Mouse (Mus musculus) kidney, embryonic 15.5 days (tissue): ENCODE data around the gene Sat2. TPM values are rescaled to one million over a fixed set of nuclear protein-coding genes. Genes with fewer than 3 reads are reported as not detected.

Experiments
- ATAC-seq: fragments of 200-750 bp; cut with Nextera tagmentation; replicated peaks from 2 replicates; pipeline ENCODE4 v1.8.0; 2017; ENCODE audit warnings: moderate TSS enrichment; ENCODE audit not compliant: low FRiP score
- H3K27ac ChIP-seq: fragments of 300-500 bp; sonication (generic); 2 replicates; pipeline ENCODE4 v1.5.1; 2015; ENCODE audit warnings: mild to moderate bottlenecking, inconsistent platforms
- H3K27me3 ChIP-seq: fragments of 300-500 bp; sonication (generic); 2 replicates; pipeline ENCODE4 v1.6.1; 2015; ENCODE audit warnings: inconsistent platforms
- H3K36me3 ChIP-seq: fragments of 300-500 bp; sonication (generic); 2 replicates; pipeline ENCODE4 v1.6.1; 2015; ENCODE audit warnings: inconsistent platforms
- H3K4me1 ChIP-seq: fragments of 300-500 bp; sonication (generic); 2 replicates; pipeline ENCODE4 v1.6.1; 2015; ENCODE audit warnings: inconsistent platforms
- H3K4me2 ChIP-seq: fragments of 300-500 bp; sonication (generic); 2 replicates; pipeline ENCODE4 v1.6.1; 2015; ENCODE audit warnings: moderate library complexity, mild to moderate bottlenecking, inconsistent platforms
- H3K4me3 ChIP-seq: fragments of 300-500 bp; sonication (generic); replicated peaks from 2 replicates; pipeline ENCODE4 v1.5.1; 2015; ENCODE audit warnings: mild to moderate bottlenecking, inconsistent platforms
- H3K9ac ChIP-seq: fragments of 300-500 bp; sonication (generic); 2 replicates; pipeline ENCODE4 v1.6.1; 2015; ENCODE audit warnings: mild to moderate bottlenecking, inconsistent platforms
- H3K9me3 ChIP-seq: fragments of 300-500 bp; sonication (generic); replicated peaks from 2 replicates; pipeline ENCODE4 v1.6.1; 2016; ENCODE audit warnings: inconsistent platforms
- WGBS: fragments of 180-500 bp; shearing (Covaris S2); methylation state at CpG from one replicate; pipeline ENCODE4 v1.1.7; 2015; ENCODE audit warnings: mixed read lengths; 5-methylcytosine and 5-hydroxymethylcytosine counted together
- microRNA counts: library from miRNA; unstranded; fragments of <30 nt; microRNA quantifications from one replicate; lab custom pipeline; 2016
- microRNA-seq: library from miRNA; unstranded; fragments of <30 nt; microRNA quantifications from one replicate; pipeline ENCODE4, GENCODE M21; 2016
- polyA plus RNA-seq: library from polyadenylated mRNA; unstranded; fragments of >200 nt; fragmentation: Nextera tagmentation; extraction: Ambion mirVana; gene quantifications from 2 replicates; pipeline ENCODE4 v1.2.1, GENCODE M21; 2015

The Sat2 gene
- polyA plus RNA-seq, 1 experiment from 2014 or later, result 23.1 TPM

GRCm38 (mm10) chr11:69664841-69665240 is 43.0 kb downstream of the Sat2 start:
- H3K4me1 ChIP-seq, result peaks cover 43% of the 10 kb centered on the region
- no peak for ATAC-seq
- WGBS, result 91% methylated on average over 7 of the region's 7 CpGs
- no peaks in the 10 kb centered on the region for H3K9me3 ChIP-seq
- H3K36me3 ChIP-seq, result peaks cover 68% of the 10 kb centered on the region
- H3K9ac ChIP-seq, result no peak overlapping the region
- H3K27me3 ChIP-seq, result no peaks in the 10 kb centered on the region
- H3K4me2 ChIP-seq, result no peak overlapping the region
- H3K27ac ChIP-seq, result no peak overlapping the region
- H3K4me3 ChIP-seq, result no peak overlapping the region

- no peak overlapping the region for H3K4me3 ChIP-seq
- no peak overlapping the region for H3K9ac ChIP-seq
- WGBS, result 70% methylated on average over 9 of the region's 9 CpGs
- H3K27me3 ChIP-seq, result no peaks in the 10 kb centered on the region
- H3K4me2 ChIP-seq, result no peak overlapping the region
- no peaks in the 10 kb centered on the region for H3K9me3 ChIP-seq
- peaks cover 47% of the 10 kb centered on the region for H3K4me1 ChIP-seq
- H3K27ac ChIP-seq, result peak overlapping the region; percentile 58; the same call in 1 of the 2 replicates
- no peak for ATAC-seq
- H3K36me3 ChIP-seq, result peaks cover 73% of the 10 kb centered on the region
Measured at GRCm38 (mm10) chr11:69665457-69665960, 43.7 kb downstream of the Sat2 start.

- Histone ChIP-seq H3K4me2 (no peak within 1 kb of the TSS), H3K27ac (peak within 1 kb of the TSS; percentile 58; the same call in 1 of the 2 replicates), H3K9ac (no peak within 1 kb of the TSS), H3K4me3 (no peak within 1 kb of the TSS), H3K27me3 (no peaks in the 10 kb centered on the region), H3K4me1 (peaks cover 45% of the 10 kb centered on the region), H3K9me3 (no peaks in the 10 kb centered on the region), H3K36me3 (peaks cover 78% of the 10 kb centered on the region)
- no peak for ATAC-seq
- 37% methylated on average over 7 of the region's 7 CpGs for WGBS
Measured at GRCm38 (mm10) chr11:69665961-69666664, 44.3 kb downstream of the Sat2 start, which contains the start of gene Cd68. Cd68 (minus strand) TSS chr11:69666153.

- Histone ChIP-seq H3K27me3 (no peaks in the 10 kb centered on the region), H3K4me2 (no peak overlapping the region), H3K9me3 (no peaks in the 10 kb centered on the region), H3K4me1 (peaks cover 40% of the 10 kb centered on the region), H3K36me3 (peaks cover 78% of the 10 kb centered on the region), H3K27ac (peak overlapping the region; percentile 58; the same call in 1 of the 2 replicates), H3K4me3 (no peak overlapping the region), H3K9ac (no peak overlapping the region)
- no peak for ATAC-seq
- 89% methylated on average over 3 of the region's 3 CpGs for WGBS
Measured at GRCm38 (mm10) chr11:69666665-69667005, 44.8 kb downstream of the Sat2 start.

- ATAC-seq, result peak; percentile 61
- Histone ChIP-seq H3K9me3 (no peaks in the 10 kb centered on the region), H3K27me3 (no peaks in the 10 kb centered on the region), H3K36me3 (peaks cover 84% of the 10 kb centered on the region), H3K4me3 (peak overlapping the region; percentile 100), H3K4me2 (peak overlapping the region; percentile 70), H3K4me1 (peaks cover 36% of the 10 kb centered on the region), H3K9ac (peak overlapping the region; percentile 100), H3K27ac (peak overlapping the region; percentile 97)
- under 1% methylated on average over 50 of the region's 61 CpGs for WGBS
Measured at GRCm38 (mm10) chr11:69670786-69671725, 49.2 kb downstream of the Sat2 start.

GRCm38 (mm10) chr11:69671726-69672124 is 49.9 kb downstream of the Sat2 start:
- Histone ChIP-seq H3K9me3 (no peaks in the 10 kb centered on the region), H3K36me3 (peaks cover 84% of the 10 kb centered on the region), H3K4me1 (peaks cover 36% of the 10 kb centered on the region), H3K4me3 (peak overlapping the region; percentile 100), H3K9ac (peak overlapping the region; percentile 100), H3K27me3 (no peaks in the 10 kb centered on the region), H3K4me2 (peak overlapping the region; percentile 70), H3K27ac (peak overlapping the region; percentile 97)
- peak; percentile 5; the same call in 1 of the 2 replicates for ATAC-seq
- under 1% methylated on average over 43 of the region's 43 CpGs for WGBS

GRCm38 (mm10) chr11:69672211-69672706 is 50.4 kb downstream of the Sat2 start, which contains the start of gene Eif4a1:
Eif4a1 (minus strand) TSS chr11:69672423.
- no peaks in the 10 kb centered on the region for H3K27me3 ChIP-seq
- H3K4me1 ChIP-seq, result peaks cover 36% of the 10 kb centered on the region
- H3K27ac ChIP-seq, result peak within 1 kb of the TSS; percentile 97
- under 1% methylated on average over 36 of the region's 36 CpGs for WGBS
- H3K9me3 ChIP-seq, result no peaks in the 10 kb centered on the region
- ATAC-seq, result peak; percentile 98
- peak within 1 kb of the TSS; percentile 100 for H3K9ac ChIP-seq
- peak within 1 kb of the TSS; percentile 100 for H3K4me3 ChIP-seq
- H3K36me3 ChIP-seq, result peaks cover 85% of the 10 kb centered on the region
- peak within 1 kb of the TSS; percentile 70 for H3K4me2 ChIP-seq

MicroRNAs within 50 kb of the gene (microRNA counts, 519-probe panel; counts per million panel counts)
- microRNA mmu-miR-1934 (lab: Ali Mortazavi, UCI) (31.7 counts per million), microRNA mmu-miR-467f (lab: Ali Mortazavi, UCI) (2,727 counts per million, percentile 65 among the panel's probes with 10 or more counts)

Small RNAs within 50 kb of the gene (microRNA-seq; reads per million reads assigned to microRNA genes)
- gene Mir1934 (2.8 reads per million, percentile 14 among the genes with 10 or more reads in this experiment), gene Mir467f (not detected)

Other genes starting within 250 kb of the Sat2 start
- 153 and 155 TPM in 2 replicates for gene Naa38, start 226.5 kb upstream of the Sat2 start, polyA plus RNA-seq
- gene Cyb5d1, start 226.4 kb upstream of the Sat2 start, polyA plus RNA-seq, result 30.2 and 30.5 TPM in 2 replicates
- 41.9 and 44.3 TPM in 2 replicates for gene Tmem88, start 223.8 kb upstream of the Sat2 start, polyA plus RNA-seq
- gene Kdm6b, start 208.3 kb upstream of the Sat2 start, polyA plus RNA-seq, result 32.6 and 33.0 TPM in 2 replicates
- gene Dnah2, start 72.9 kb upstream of the Sat2 start, polyA plus RNA-seq, result 0.73 and 0.87 TPM in 2 replicates
- gene Efnb3, start 61.8 kb upstream of the Sat2 start, polyA plus RNA-seq, result 11.9 and 14.3 TPM in 2 replicates
- gene Wrap53, start 41.8 kb upstream of the Sat2 start, polyA plus RNA-seq, result 26.6 and 27.9 TPM in 2 replicates
- gene Trp53, start 41.7 kb upstream of the Sat2 start, polyA plus RNA-seq, result 175 and 195 TPM in 2 replicates
- 11.2 and 13.5 TPM in 2 replicates for gene Atp1b2, start 16.1 kb upstream of the Sat2 start, polyA plus RNA-seq
- 0.30 and 0.49 TPM in 2 replicates for gene Shbg, start 4.1 kb upstream of the Sat2 start, polyA plus RNA-seq
- gene Fxr2, start 11.0 kb downstream of the Sat2 start, polyA plus RNA-seq, result 29.2 TPM in 2 replicates
- gene Sox15, start 33.3 kb downstream of the Sat2 start, polyA plus RNA-seq, result 0.18 and 0.19 TPM in 2 replicates
- 71.8 and 78.0 TPM in 2 replicates for gene Mpdu1, start 40.6 kb downstream of the Sat2 start, polyA plus RNA-seq
- 10.0 and 14.1 TPM in 2 replicates for gene Cd68, start 44.1 kb downstream of the Sat2 start, polyA plus RNA-seq
- gene Eif4a1, start 50.4 kb downstream of the Sat2 start, polyA plus RNA-seq, result 586 and 589 TPM in 2 replicates
- gene Senp3, start 60.1 kb downstream of the Sat2 start, polyA plus RNA-seq, result 91.6 and 95.2 TPM in 2 replicates
- 0.45 and 0.53 TPM in 2 replicates for gene Tnfsf13, start 63.8 kb downstream of the Sat2 start, polyA plus RNA-seq
- gene Tnfsf12, start 73.8 kb downstream of the Sat2 start, polyA plus RNA-seq, result 9.1 and 11.1 TPM in 2 replicates
- 4.5 and 7.0 TPM in 2 replicates for gene Tnfsfm13, start 74.1 kb downstream of the Sat2 start, polyA plus RNA-seq
- 29.9 and 31.1 TPM in 2 replicates for gene Polr2a, start 136.6 kb downstream of the Sat2 start, polyA plus RNA-seq
- gene Slc35g3, start 139.9 kb downstream of the Sat2 start, polyA plus RNA-seq, result 0.27 and 0.36 TPM in 2 replicates
- gene Zbtb4, start 143.9 kb downstream of the Sat2 start, polyA plus RNA-seq, result 1.9 and 2.8 TPM in 2 replicates
- 11.4 and 12.3 TPM in 2 replicates for gene Chrnb1, start 173.9 kb downstream of the Sat2 start, polyA plus RNA-seq
- gene Fgf11, start 179.8 kb downstream of the Sat2 start, polyA plus RNA-seq, result 2.0 and 2.5 TPM in 2 replicates
- gene Tmem102, start 183.6 kb downstream of the Sat2 start, polyA plus RNA-seq, result 8.3 TPM in 2 replicates
- gene Gm39566, start 193.3 kb downstream of the Sat2 start, polyA plus RNA-seq, result not detected in 2 replicates
- not detected in 2 replicates for gene Spem2, start 196.4 kb downstream of the Sat2 start, polyA plus RNA-seq
- 0.14 and 0.32 TPM in 2 replicates for gene Spem1, start 200.2 kb downstream of the Sat2 start, polyA plus RNA-seq
- gene Nlgn2, start 215.8 kb downstream of the Sat2 start, polyA plus RNA-seq, result 5.6 and 7.6 TPM in 2 replicates
- 409 and 443 TPM in 2 replicates for gene Tmem256, start 216.5 kb downstream of the Sat2 start, polyA plus RNA-seq
- gene Plscr3, start 224.4 kb downstream of the Sat2 start, polyA plus RNA-seq, result 96.5 and 105 TPM in 2 replicates
- 5.8 and 7.3 TPM in 2 replicates for gene Tnk1, start 236.7 kb downstream of the Sat2 start, polyA plus RNA-seq